Mouse (Mus musculus): ENCODE data around the gene Ctsh. TPM values are rescaled to one million over a fixed set of nuclear protein-coding genes. Genes with fewer than 3 reads are reported as not detected.

Ctsh gene
- polyA plus RNA-seq, 2 experiments: 34.7 to 87.0 TPM

- Histone ChIP-seq H3K36me3 (replicated peaks; ENCODE audit: control insufficient read depth, insufficient read depth, low read depth) (no peaks in the 10 kb centered on the region), H3K27ac (no peak overlapping the region), H3K4me1 (replicated peaks; ENCODE audit: control insufficient read depth in 2 of 2, insufficient read depth in 2 of 2, low read length in 1 of 2) (no peaks in the 10 kb centered on the region), H3K4me2 (ENCODE audit: low read depth) (peak overlapping the region; percentile 47), H3K9ac (replicated peaks) (peak overlapping the region; percentile 27), H3K4me3 (ENCODE audit: insufficient read depth in 1 of 2, low read depth in 2 of 2, low read length in 2 of 2) (peak overlapping the region; percentile 49 to 52), H3K9me3 (ENCODE audit: control insufficient read depth, low read length) (no peaks in the 10 kb centered on the region), H3K27me3 (ENCODE audit: control insufficient read depth, insufficient read depth, low read length) (no peaks in the 10 kb centered on the region)
- TF ChIP-seq EP300 (IDR thresholded peaks at IDR 0.05; ENCODE audit: low read depth) (no peak), CTCF (IDR thresholded peaks at IDR 0.05; ENCODE audit: low read depth) (peak; percentile 60)
- 2% methylated on average over 37 of the region's 37 CpGs for WGBS (ENCODE audit: insufficient replicate concordance)
- DNase-seq (ENCODE audit: low read depth in 3 of 3, low spot score in 3 of 3) (no peak), ATAC-seq (ENCODE audit: insufficient read depth) (peak; percentile 78)
Measured at GRCm38 (mm10) chr9:90054371-90055145, 606 bp downstream of the Ctsh start.

GRCm38 (mm10) chr9:90055409-90055808, 1.5 kb downstream of the Ctsh start:
- ATAC-seq (ENCODE audit: insufficient read depth) (no peak), DNase-seq (ENCODE audit: low read depth in 3 of 3, low spot score in 3 of 3) (no peak)
- Histone ChIP-seq H3K4me1 (replicated peaks; ENCODE audit: control insufficient read depth in 2 of 2, insufficient read depth in 2 of 2, low read length in 1 of 2) (no peaks in the 10 kb centered on the region), H3K4me2 (ENCODE audit: low read depth) (no peak overlapping the region), H3K4me3 (ENCODE audit: insufficient read depth in 1 of 2, low read depth in 2 of 2, low read length in 2 of 2) (peak overlapping the region in 1 of 2 experiments; percentile 49; a peak in 2 of 4 replicates), H3K36me3 (replicated peaks; ENCODE audit: control insufficient read depth, insufficient read depth, low read depth) (no peaks in the 10 kb centered on the region), H3K27ac (no peak overlapping the region), H3K9me3 (ENCODE audit: control insufficient read depth, low read length) (no peaks in the 10 kb centered on the region), H3K27me3 (ENCODE audit: control insufficient read depth, insufficient read depth, low read length) (no peaks in the 10 kb centered on the region), H3K9ac (replicated peaks) (no peak overlapping the region)
- TF ChIP-seq CTCF (IDR thresholded peaks at IDR 0.05; ENCODE audit: low read depth): no peak
- no peak for TF ChIP-seq EP300 (IDR thresholded peaks at IDR 0.05; ENCODE audit: low read depth)
- WGBS (ENCODE audit: insufficient replicate concordance): 38% methylated on average over 5 of the region's 5 CpGs

- ATAC-seq (ENCODE audit: insufficient read depth): no peak
- H3K4me3 ChIP-seq (ENCODE audit: insufficient read depth in 1 of 2, low read depth in 2 of 2, low read length in 2 of 2): no peak overlapping the region
- H3K4me2 ChIP-seq (ENCODE audit: low read depth): no peak overlapping the region
- H3K4me1 ChIP-seq (replicated peaks; ENCODE audit: control insufficient read depth in 2 of 2, insufficient read depth in 2 of 2, low read length in 1 of 2): no peaks in the 10 kb centered on the region
- no peak overlapping the region for H3K9ac ChIP-seq (replicated peaks)
- H3K27me3 ChIP-seq (ENCODE audit: control insufficient read depth, insufficient read depth, low read length): no peaks in the 10 kb centered on the region
- no peaks in the 10 kb centered on the region for H3K9me3 ChIP-seq (ENCODE audit: control insufficient read depth, low read length)
- TF ChIP-seq EP300 (IDR thresholded peaks at IDR 0.05; ENCODE audit: low read depth) (no peak), CTCF (IDR thresholded peaks at IDR 0.05; ENCODE audit: low read depth) (no peak)
- no peaks in the 10 kb centered on the region for H3K36me3 ChIP-seq (replicated peaks; ENCODE audit: control insufficient read depth, insufficient read depth, low read depth)
- 54% methylated on average over 3 of the region's 3 CpGs for WGBS (ENCODE audit: insufficient replicate concordance)
- DNase-seq (ENCODE audit: low read depth in 3 of 3, low spot score in 3 of 3): no peak
- H3K27ac ChIP-seq: no peak overlapping the region
Measured at GRCm38 (mm10) chr9:90055911-90056310, 2.0 kb downstream of the Ctsh start.

- no peak overlapping the region for H3K4me3 ChIP-seq (ENCODE audit: insufficient read depth in 1 of 2, low read depth in 2 of 2, low read length in 2 of 2)
- H3K27ac ChIP-seq: no peak overlapping the region
- no peaks in the 10 kb centered on the region for H3K4me1 ChIP-seq (replicated peaks; ENCODE audit: control insufficient read depth in 2 of 2, insufficient read depth in 2 of 2, low read length in 1 of 2)
- no peak overlapping the region for H3K4me2 ChIP-seq (ENCODE audit: low read depth)
- DNase-seq (ENCODE audit: low read depth in 3 of 3, low spot score in 3 of 3) (no peak), ATAC-seq (ENCODE audit: insufficient read depth) (no peak)
- TF ChIP-seq EP300 (IDR thresholded peaks at IDR 0.05; ENCODE audit: low read depth): no peak
- TF ChIP-seq CTCF (IDR thresholded peaks at IDR 0.05; ENCODE audit: low read depth): no peak
- H3K27me3 ChIP-seq (ENCODE audit: control insufficient read depth, insufficient read depth, low read length): no peaks in the 10 kb centered on the region
- no peak overlapping the region for H3K9ac ChIP-seq (replicated peaks)
- H3K9me3 ChIP-seq (ENCODE audit: control insufficient read depth, low read length): no peaks in the 10 kb centered on the region
- WGBS (ENCODE audit: insufficient replicate concordance): 41% methylated on average over 2 of the region's 2 CpGs
- H3K36me3 ChIP-seq (replicated peaks; ENCODE audit: control insufficient read depth, insufficient read depth, low read depth): no peaks in the 10 kb centered on the region
Measured at GRCm38 (mm10) chr9:90056716-90057115, 2.8 kb downstream of the Ctsh start.

GRCm38 (mm10) chr9:90059828-90060573, 6.0 kb downstream of the Ctsh start:
- WGBS (ENCODE audit: insufficient replicate concordance): 56% methylated on average over 9 of the region's 9 CpGs
- DNase-seq (ENCODE audit: low read depth in 3 of 3, low spot score in 3 of 3) (no peak), ATAC-seq (ENCODE audit: insufficient read depth) (no peak)
- H3K9me3 ChIP-seq (ENCODE audit: control insufficient read depth, low read length): no peaks in the 10 kb centered on the region
- no peak for TF ChIP-seq CTCF (IDR thresholded peaks at IDR 0.05; ENCODE audit: low read depth)
- TF ChIP-seq EP300 (IDR thresholded peaks at IDR 0.05; ENCODE audit: low read depth): no peak
- no peaks in the 10 kb centered on the region for H3K27me3 ChIP-seq (ENCODE audit: control insufficient read depth, insufficient read depth, low read length)
- no peak overlapping the region for H3K27ac ChIP-seq
- H3K4me1 ChIP-seq (replicated peaks; ENCODE audit: control insufficient read depth in 2 of 2, insufficient read depth in 2 of 2, low read length in 1 of 2): no peaks in the 10 kb centered on the region
- no peak overlapping the region for H3K4me2 ChIP-seq (ENCODE audit: low read depth)
- H3K36me3 ChIP-seq (replicated peaks; ENCODE audit: control insufficient read depth, insufficient read depth, low read depth): no peaks in the 10 kb centered on the region
- no peak overlapping the region for H3K4me3 ChIP-seq (ENCODE audit: insufficient read depth in 1 of 2, low read depth in 2 of 2, low read length in 2 of 2)
- H3K9ac ChIP-seq (replicated peaks): no peak overlapping the region

Measured in liver, embryonic 14.5 days (tissue).